Mouse (Mus musculus): ENCODE data around the gene Mtmr11. TPM values are rescaled to one million over a fixed set of nuclear protein-coding genes. Genes with fewer than 3 reads are reported as not detected.
"Not testable (repeated sequence)": the region's sequence is repeated elsewhere in the genome, so short reads cannot be mapped to it uniquely, and the experiment has no call there.

The Mtmr11 gene
- polyA plus RNA-seq, 1 experiment from 2014 or later, result 8.8 TPM

DNA sequence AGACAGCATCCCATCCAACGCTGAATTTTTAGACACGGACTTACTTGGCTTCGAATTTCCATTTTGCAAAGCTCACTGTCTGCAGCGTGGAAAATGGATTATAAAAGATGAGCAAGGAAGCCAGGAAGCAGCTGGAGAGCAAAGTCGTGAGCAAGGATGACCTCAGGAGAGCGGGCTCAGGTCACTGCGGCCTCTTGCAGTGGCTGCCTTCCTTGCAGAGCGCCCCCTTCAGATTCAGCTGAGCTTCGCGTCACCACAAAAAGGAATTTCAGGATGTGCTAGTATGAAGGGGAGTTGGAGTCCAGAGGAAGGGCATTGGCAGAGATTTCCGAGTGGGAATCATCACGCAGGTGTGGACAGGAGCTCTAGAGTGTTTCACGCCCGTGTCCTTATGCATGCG is 47.4 kb downstream of the Mtmr11 start:
- no peak overlapping the region for H3K27ac ChIP-seq (ENCODE audit: low read depth, low read length)
- H3K4me1 ChIP-seq (replicated peaks; ENCODE audit: control insufficient read depth, insufficient read depth, low read length), result no peaks in the 10 kb centered on the region; the same call in 1 of the 2 replicates
- H3K4me2 ChIP-seq, result no peak overlapping the region
- no peak overlapping the region for H3K4me3 ChIP-seq (ENCODE audit: low read depth, low read length)
- no peaks in the 10 kb centered on the region for H3K27me3 ChIP-seq (replicated peaks; ENCODE audit: control insufficient read depth, insufficient read depth, low read length)
- H3K9me3 ChIP-seq (ENCODE audit: control insufficient read depth, low read length), result no peaks in the 10 kb centered on the region
- no peaks in the 10 kb centered on the region for H3K36me3 ChIP-seq (ENCODE audit: control insufficient read depth, insufficient read depth, low read length)
- WGBS, result 28% methylated on average over 15 of the region's 15 CpGs
- no peak for DNase-seq (ENCODE audit: low spot score)
- ATAC-seq (replicated peaks; ENCODE audit: low FRiP score), result no peak
- no peak overlapping the region for H3K9ac ChIP-seq (ENCODE audit: low read depth, low read length)

GRCm38 (mm10) chr3:96219191-96219641 is 57.4 kb downstream of the Mtmr11 start:
- 0% methylated on average over 12 of the region's 12 CpGs for WGBS
- 0 out of 2 replicates have a peak, but pooled peaks have one; percentile 3 for ATAC-seq (replicated peaks; ENCODE audit: low FRiP score)

GRCm38 (mm10) chr3:96219661-96220130 is 57.9 kb downstream of the Mtmr11 start, which contains the start of the genes Bola1 and Hist2h2ab:
Gene Bola1 (minus strand): TSS chr3:96219709.
Gene Hist2h2ab (plus strand): TSS chr3:96219865.
- Histone ChIP-seq H3K27me3 (replicated peaks; ENCODE audit: control insufficient read depth, insufficient read depth, low read length) (no peaks in the 10 kb centered on the region), H3K9ac (ENCODE audit: low read depth, low read length) (peak within 1 kb of the TSS; percentile 98), H3K9me3 (ENCODE audit: control insufficient read depth, low read length) (no peaks in the 10 kb centered on the region), H3K36me3 (ENCODE audit: control insufficient read depth, insufficient read depth, low read length) (no peaks in the 10 kb centered on the region), H3K4me2 (peak within 1 kb of the TSS; percentile 92), H3K4me3 (ENCODE audit: low read depth, low read length) (peak within 1 kb of the TSS; percentile 61), H3K4me1 (replicated peaks; ENCODE audit: control insufficient read depth, insufficient read depth, low read length) (peaks cover 22% of the 10 kb centered on the region), H3K27ac (ENCODE audit: low read depth, low read length) (peak within 1 kb of the TSS; percentile 100)
- DNase-seq (ENCODE audit: low spot score) (peak; percentile 80), ATAC-seq (replicated peaks; ENCODE audit: low FRiP score) (peak; percentile 74)
- WGBS, result under 1% methylated on average over 37 of the region's 37 CpGs

More at GRCm38 (mm10) chr3:96219191-96219641, 57.4 kb downstream of the Mtmr11 start:
- Histone ChIP-seq H3K36me3 (ENCODE audit: control insufficient read depth, insufficient read depth, low read length) (no peaks in the 10 kb centered on the region), H3K9ac (ENCODE audit: low read depth, low read length) (peak overlapping the region; percentile 98), H3K27me3 (replicated peaks; ENCODE audit: control insufficient read depth, insufficient read depth, low read length) (no peaks in the 10 kb centered on the region), H3K4me3 (ENCODE audit: low read depth, low read length) (peak overlapping the region; percentile 61), H3K4me1 (replicated peaks; ENCODE audit: control insufficient read depth, insufficient read depth, low read length) (peaks cover 22% of the 10 kb centered on the region), H3K9me3 (ENCODE audit: control insufficient read depth, low read length) (no peaks in the 10 kb centered on the region), H3K27ac (ENCODE audit: low read depth, low read length) (peak overlapping the region; percentile 100), H3K4me2 (peak overlapping the region; percentile 92)
- DNase-seq (ENCODE audit: low spot score), result peak; percentile 64

DNA sequence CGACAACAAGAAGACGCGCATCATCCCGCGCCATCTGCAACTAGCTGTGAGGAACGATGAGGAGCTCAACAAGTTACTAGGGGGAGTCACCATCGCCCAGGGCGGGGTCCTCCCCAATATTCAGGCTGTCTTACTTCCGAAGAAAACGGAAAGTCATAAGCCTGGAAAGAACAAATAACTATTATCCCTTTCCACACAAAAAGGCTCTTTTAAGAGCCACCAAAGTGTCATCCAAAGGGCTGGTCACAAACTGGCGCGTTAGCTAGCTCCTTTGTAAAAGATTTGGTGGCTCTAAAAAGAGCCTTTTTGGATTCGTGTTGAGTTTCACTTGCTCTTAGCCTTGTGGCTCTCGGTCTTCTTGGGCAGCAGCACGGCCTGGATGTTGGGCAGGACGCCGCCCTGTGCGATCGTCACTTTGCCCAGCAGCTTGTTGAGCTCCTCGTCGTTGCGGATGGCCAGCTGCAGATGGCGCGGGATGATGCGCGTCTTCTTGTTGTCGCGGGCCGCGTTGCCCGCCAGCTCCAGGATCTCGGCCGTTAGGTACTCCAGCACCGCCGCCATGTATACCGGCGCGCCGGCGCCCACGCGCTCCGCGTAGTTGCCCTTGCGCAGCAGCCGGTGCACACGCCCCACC is 58.4 kb downstream of the Mtmr11 start:
- WGBS, result under 1% methylated on average over 26 of the region's 47 CpGs
- H3K36me3 ChIP-seq (ENCODE audit: control insufficient read depth, insufficient read depth, low read length); H3K9me3 ChIP-seq (ENCODE audit: control insufficient read depth, low read length); H3K27me3 ChIP-seq (replicated peaks; ENCODE audit: control insufficient read depth, insufficient read depth, low read length): not testable (repeated sequence)
- peak overlapping the region; percentile 98 for H3K9ac ChIP-seq (ENCODE audit: low read depth, low read length)
- DNase-seq (ENCODE audit: low spot score), result peak; percentile 79
- peaks cover 26% of the 10 kb centered on the region for H3K4me1 ChIP-seq (replicated peaks; ENCODE audit: control insufficient read depth, insufficient read depth, low read length)
- peak; percentile 9 for ATAC-seq (replicated peaks; ENCODE audit: low FRiP score)
- H3K4me3 ChIP-seq (ENCODE audit: low read depth, low read length), result peak overlapping the region; percentile 61
- H3K27ac ChIP-seq (ENCODE audit: low read depth, low read length), result peak overlapping the region; percentile 100
- H3K4me2 ChIP-seq, result peak overlapping the region; percentile 92

- Histone ChIP-seq H3K4me3 (ENCODE audit: low read depth, low read length) (peak within 1 kb of the TSS; percentile 61), H3K4me2 (peak within 1 kb of the TSS; percentile 92), H3K9me3 (ENCODE audit: control insufficient read depth, low read length) (no peaks in the 10 kb centered on the region), H3K36me3 (ENCODE audit: control insufficient read depth, insufficient read depth, low read length) (no peaks in the 10 kb centered on the region), H3K27me3 (replicated peaks; ENCODE audit: control insufficient read depth, insufficient read depth, low read length) (no peaks in the 10 kb centered on the region), H3K27ac (ENCODE audit: low read depth, low read length) (peak within 1 kb of the TSS; percentile 100), H3K4me1 (replicated peaks; ENCODE audit: control insufficient read depth, insufficient read depth, low read length) (peaks cover 31% of the 10 kb centered on the region), H3K9ac (ENCODE audit: low read depth, low read length) (peak within 1 kb of the TSS; percentile 98)
- peak; percentile 92 for ATAC-seq (replicated peaks; ENCODE audit: low FRiP score)
- peak; percentile 84 for DNase-seq (ENCODE audit: low spot score)
- WGBS, result under 1% methylated on average over 43 of the region's 43 CpGs
Measured at GRCm38 (mm10) chr3:96220765-96221639, 59.2 kb downstream of the Mtmr11 start, which contains the start of the genes Hist2h2ac and Hist2h2be. Gene Hist2h2ac (minus strand): TSS chr3:96220880. Gene Hist2h2be (plus strand): TSS chr3:96221119.

Small RNA genes lying within 50 kb of the gene (microRNA-seq; reads per million reads assigned to microRNA genes)
- gene Gm44492 (ENCODE audit: borderline number of aligned reads), result not detected

Other genes starting within 250 kb of the Mtmr11 start
- gene Anp32e, start 232.8 kb upstream of the Mtmr11 start, polyA plus RNA-seq (2014; fragmentation: Nextera tagmentation; extraction: Ambion mirVana), result 110 TPM in 2 replicates
- gene Plekho1, start 166.0 kb upstream of the Mtmr11 start, polyA plus RNA-seq (2014; fragmentation: Nextera tagmentation; extraction: Ambion mirVana), result 21.6 and 22.9 TPM in 2 replicates
- gene Vps45, start 103.5 kb upstream of the Mtmr11 start, polyA plus RNA-seq (2014; fragmentation: Nextera tagmentation; extraction: Ambion mirVana), result 17.4 and 18.5 TPM in 2 replicates
- 7.1 and 7.9 TPM in 2 replicates for gene Otud7b, start 57.5 kb upstream of the Mtmr11 start, polyA plus RNA-seq (2014; fragmentation: Nextera tagmentation; extraction: Ambion mirVana)
- gene Sf3b4, start 10.3 kb downstream of the Mtmr11 start, polyA plus RNA-seq (2014; fragmentation: Nextera tagmentation; extraction: Ambion mirVana), result 220 and 243 TPM in 2 replicates
- 3.5 and 4.3 TPM in 2 replicates for gene Sv2a, start 19.1 kb downstream of the Mtmr11 start, polyA plus RNA-seq (2014; fragmentation: Nextera tagmentation; extraction: Ambion mirVana)
- gene Bola1, start 57.7 kb downstream of the Mtmr11 start, polyA plus RNA-seq (2014; fragmentation: Nextera tagmentation; extraction: Ambion mirVana), result 93.8 and 98.8 TPM in 2 replicates
- 0.92 TPM in 1 of 2 replicates, not detected in the other for gene Hist2h2ab, start 57.9 kb downstream of the Mtmr11 start, polyA plus RNA-seq (2014; fragmentation: Nextera tagmentation; extraction: Ambion mirVana)
- 13.7 and 14.7 TPM in 2 replicates for gene Hist2h2ac, start 58.9 kb downstream of the Mtmr11 start, polyA plus RNA-seq (2014; fragmentation: Nextera tagmentation; extraction: Ambion mirVana)
- 7.7 and 7.9 TPM in 2 replicates for gene Hist2h2be, start 59.1 kb downstream of the Mtmr11 start, polyA plus RNA-seq (2014; fragmentation: Nextera tagmentation; extraction: Ambion mirVana)
- gene Hist2h3c2, start 77.1 kb downstream of the Mtmr11 start, polyA plus RNA-seq (2014; fragmentation: Nextera tagmentation; extraction: Ambion mirVana), result 5.8 and 8.0 TPM in 2 replicates
- gene Hist2h2aa2, start 78.3 kb downstream of the Mtmr11 start, polyA plus RNA-seq (2014; fragmentation: Nextera tagmentation; extraction: Ambion mirVana), result 27.8 and 34.5 TPM in 2 replicates
- 12.1 and 12.7 TPM in 2 replicates for gene Hist2h2aa1, start 83.5 kb downstream of the Mtmr11 start, polyA plus RNA-seq (2014; fragmentation: Nextera tagmentation; extraction: Ambion mirVana)
- 0.93 and 1.5 TPM in 2 replicates for gene Hist2h3c1, start 84.7 kb downstream of the Mtmr11 start, polyA plus RNA-seq (2014; fragmentation: Nextera tagmentation; extraction: Ambion mirVana)
- 3.5 and 5.0 TPM in 2 replicates for gene Hist2h4, start 101.3 kb downstream of the Mtmr11 start, polyA plus RNA-seq (2014; fragmentation: Nextera tagmentation; extraction: Ambion mirVana)
- gene Hist2h3b, start 106.7 kb downstream of the Mtmr11 start, polyA plus RNA-seq (2014; fragmentation: Nextera tagmentation; extraction: Ambion mirVana), result 45.6 and 60.2 TPM in 2 replicates
- 15.1 and 18.9 TPM in 2 replicates for gene Hist2h2bb, start 107.7 kb downstream of the Mtmr11 start, polyA plus RNA-seq (2014; fragmentation: Nextera tagmentation; extraction: Ambion mirVana)
- 4.1 TPM in 2 replicates for gene Fcgr1, start 132.0 kb downstream of the Mtmr11 start, polyA plus RNA-seq (2014; fragmentation: Nextera tagmentation; extraction: Ambion mirVana)

Measured in liver, embryonic 11.5 days (tissue).